Mouse (Mus musculus): ENCODE data around the gene Polr2b.

DNA sequence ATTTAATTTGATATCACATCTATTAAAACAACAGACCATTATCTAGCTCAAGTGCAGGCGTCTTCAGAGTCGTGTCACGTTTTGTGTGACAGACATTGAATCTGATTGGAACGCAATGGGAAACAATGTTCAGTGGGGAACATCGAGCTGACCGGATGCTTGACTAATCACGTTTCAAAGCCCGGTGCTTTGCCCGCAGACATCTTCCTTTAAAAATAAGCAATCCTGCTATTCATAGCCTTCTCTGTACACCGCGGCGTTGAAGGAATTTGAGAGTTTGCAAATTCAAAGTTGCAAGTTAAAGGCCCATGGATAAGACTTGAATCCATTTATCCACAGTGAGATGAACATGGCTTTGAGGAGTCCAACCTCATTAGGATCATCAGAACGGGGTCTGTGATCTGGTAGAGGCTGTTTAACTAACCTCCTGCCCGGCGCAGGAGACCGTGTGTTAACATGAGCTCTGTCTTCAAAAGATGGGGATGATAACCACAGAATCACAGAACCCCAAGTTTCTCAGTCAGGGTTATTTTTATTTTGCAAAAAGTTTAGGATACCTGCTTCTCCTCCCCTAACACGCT is 70.5 kb downstream of the Polr2b start:
- TF ChIP-seq CTCF (IDR thresholded peaks at IDR 0.05; ENCODE audit: borderline replicate concordance, insufficient read depth, low read depth, low read length) = no peak
- TF ChIP-seq POLR2A (IDR thresholded peaks at IDR 0.05; ENCODE audit: borderline replicate concordance, insufficient read depth, low read length) = no peak
